Mouse (Mus musculus) CH12F3 (cell line): ENCODE data around the gene Phyh.

Experiments
- in situ Hi-C: fragments of 300-500 bp; cut with MboI; formaldehyde crosslinking; loops from 2 replicates; pipeline ENCODE4 v1.14.3; 2020; ENCODE audit warnings: low sequenced_read_pairs

The Phyh gene

GRCm38 (mm10) chr2:4918860-4919739 lies at the start of gene Phyh:
Phyh (plus strand) TSS chr2:4919019.
- in situ Hi-C loops: loop anchor here (10.0 kb wide), 1 partner anchor 76 kb away; no protein-coding TSS in a partner anchor

DNA sequence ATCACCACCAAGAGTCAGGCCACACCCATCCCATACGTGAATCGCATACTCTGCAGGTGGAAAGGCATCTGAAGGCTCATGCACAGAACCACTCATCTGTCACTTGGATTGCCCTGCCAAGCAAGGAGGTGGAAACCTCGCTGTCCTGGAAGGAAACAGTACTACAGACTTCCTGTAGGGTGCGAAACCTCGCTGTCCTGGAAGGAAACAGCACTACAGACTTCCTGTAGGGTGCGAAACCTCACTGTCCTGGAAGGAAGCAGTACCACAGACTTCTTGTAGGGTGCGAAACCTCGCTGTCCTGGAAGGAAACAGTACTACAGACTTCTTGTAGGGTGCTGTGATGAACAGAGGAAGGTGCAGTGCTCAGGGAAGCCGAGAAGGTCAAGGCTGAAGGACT lies 46.1 kb upstream of the Phyh start:
- in situ Hi-C loops: no loop called here

DNA sequence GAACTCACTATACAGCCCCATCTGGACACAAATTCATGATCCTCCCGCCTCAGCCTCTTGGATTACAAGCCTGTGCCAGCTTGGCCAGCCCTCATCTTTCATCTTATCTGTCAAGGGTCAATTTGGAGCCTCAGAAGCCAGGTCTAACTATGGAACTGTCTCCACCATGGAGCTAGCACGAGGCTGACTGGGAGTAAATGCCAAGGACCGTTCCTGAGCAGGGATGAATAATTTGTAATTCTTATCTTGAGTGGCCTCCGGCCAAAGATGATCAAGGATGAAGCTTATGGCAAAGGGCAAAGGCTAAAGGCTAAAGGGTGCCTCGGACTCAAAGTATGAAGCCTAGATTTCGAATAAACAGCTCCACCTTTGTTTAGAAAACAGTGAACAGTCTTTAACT lies 45.5 kb upstream of the Phyh start:
- in situ Hi-C loops: no loop called here

- in situ Hi-C loops: no loop called here
Measured at GRCm38 (mm10) chr2:4875090-4875489, 43.7 kb upstream of the Phyh start.

- in situ Hi-C loops: no loop called here
Measured at GRCm38 (mm10) chr2:4876131-4876530, 42.7 kb upstream of the Phyh start.

- in situ Hi-C loops: no loop called here
Measured at GRCm38 (mm10) chr2:4880737-4881349, 38.0 kb upstream of the Phyh start.

- in situ Hi-C loops: no loop called here
Measured at GRCm38 (mm10) chr2:4881350-4882248, 37.2 kb upstream of the Phyh start, which contains the start of gene Sephs1. Sephs1 (plus strand) TSS chr2:4881564.

- in situ Hi-C loops: no loop called here
Measured at GRCm38 (mm10) chr2:4882249-4882791, 36.5 kb upstream of the Phyh start.

DNA sequence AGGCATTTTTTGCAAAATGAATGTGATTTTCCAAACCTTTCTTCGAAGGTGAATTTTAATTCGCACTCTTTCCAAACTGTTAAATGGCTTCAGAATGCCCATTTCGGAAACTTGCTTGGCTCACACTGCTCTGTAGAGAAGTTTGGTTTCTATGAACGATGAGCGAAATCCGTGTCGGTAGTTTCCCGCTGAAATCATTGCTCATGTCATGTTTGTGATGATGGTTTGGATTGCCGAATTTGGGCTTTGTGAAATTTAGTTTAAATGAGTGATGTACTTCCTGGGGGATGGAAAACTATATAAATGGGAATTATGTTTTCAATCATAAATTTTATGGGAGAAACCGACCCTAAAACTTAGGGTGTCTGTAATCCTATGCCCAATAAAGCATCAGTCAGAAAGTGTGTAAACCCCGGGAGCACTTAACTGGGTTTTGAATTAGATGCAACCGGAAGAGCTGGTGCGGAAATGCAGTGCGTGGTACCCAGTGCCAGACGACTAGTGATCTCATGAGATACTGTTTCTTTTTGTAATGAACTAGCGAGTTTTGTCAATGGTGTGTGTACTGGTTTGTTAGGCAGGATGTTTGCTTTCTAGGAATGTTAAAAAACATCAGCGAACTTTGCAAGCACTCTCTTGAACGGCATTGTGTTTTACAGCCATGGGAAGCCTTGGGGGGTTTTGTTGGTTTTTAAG lies 35.7 kb upstream of the Phyh start:
- in situ Hi-C loops: no loop called here

DNA sequence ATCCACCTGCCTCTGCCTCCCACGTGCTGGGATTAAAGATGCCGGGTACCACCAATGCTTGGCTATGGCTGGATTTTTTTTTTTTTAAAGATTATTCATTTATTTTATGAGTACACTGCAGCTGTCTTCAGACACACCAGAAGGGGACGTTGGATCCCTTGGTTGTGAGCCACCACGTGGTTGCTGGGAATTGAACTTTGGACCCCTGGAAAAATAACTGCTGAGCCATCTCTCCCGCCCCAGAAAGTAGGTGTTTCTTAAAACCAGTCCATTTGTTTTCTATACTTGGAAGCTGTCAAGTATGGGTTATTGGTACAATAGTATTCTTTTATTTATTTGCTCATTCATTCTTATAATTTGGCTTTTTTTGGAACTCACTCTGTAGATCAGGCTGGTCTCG lies 31.9 kb upstream of the Phyh start:
- in situ Hi-C loops: no loop called here

DNA sequence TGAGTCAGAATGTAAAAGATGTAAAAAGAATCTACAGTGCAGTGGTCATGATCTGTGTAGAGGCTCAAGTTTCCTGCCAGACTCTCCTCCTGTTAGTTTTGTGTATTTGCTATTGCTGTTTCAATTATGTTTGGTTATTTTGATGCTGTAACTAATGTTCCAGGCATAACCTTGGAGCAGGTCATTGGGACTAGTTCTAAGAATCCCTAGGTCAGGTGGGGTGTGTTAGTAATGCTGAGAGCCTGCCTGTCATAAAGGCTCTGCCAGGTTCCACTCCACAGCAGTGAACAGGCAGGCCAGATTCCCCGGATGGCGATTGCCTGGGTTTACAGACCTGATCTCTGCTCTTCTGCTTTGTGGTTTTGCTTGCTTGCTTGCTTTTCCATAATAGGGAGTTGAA lies 23.2 kb upstream of the Phyh start:
- in situ Hi-C loops: no loop called here

DNA sequence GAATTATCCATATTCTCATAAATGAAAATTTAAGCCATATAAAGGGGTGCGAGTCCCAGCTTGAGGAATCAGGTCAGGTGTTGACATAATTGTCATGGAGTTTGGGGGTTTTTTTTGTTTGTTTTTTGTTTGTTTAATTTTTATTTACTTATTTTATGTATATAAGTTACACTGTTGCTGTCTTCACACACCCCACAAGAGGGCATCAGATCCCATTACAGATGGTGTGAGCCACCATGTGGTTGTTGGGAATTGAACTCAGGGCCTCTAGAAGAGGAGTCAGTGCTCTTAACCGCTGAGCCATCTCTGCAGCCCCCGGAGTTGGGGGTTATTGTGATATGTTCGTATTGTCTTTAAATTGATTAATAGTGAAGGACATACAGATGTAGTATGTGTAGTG lies 21.8 kb upstream of the Phyh start:
- in situ Hi-C loops: no loop called here

DNA sequence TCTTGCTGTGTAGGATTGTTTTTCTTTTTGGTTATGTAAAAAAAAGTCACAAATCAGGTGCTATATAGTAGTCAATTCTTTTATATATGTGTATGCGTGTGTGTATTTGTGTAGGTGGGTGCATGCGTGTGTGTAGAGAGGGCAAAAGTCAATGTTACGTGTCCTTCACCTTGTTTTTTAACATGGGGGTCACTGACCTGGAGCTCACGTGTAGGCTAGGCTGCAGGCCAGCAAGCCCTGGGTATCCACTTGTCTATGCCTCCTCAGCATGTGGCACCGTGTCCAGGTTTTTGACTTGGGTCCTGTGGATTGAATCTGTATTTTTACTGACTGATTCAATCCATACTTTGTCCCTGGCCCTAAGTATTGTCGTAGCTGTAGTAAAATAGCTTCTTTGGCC lies 18.2 kb upstream of the Phyh start:
- in situ Hi-C loops: no loop called here

DNA sequence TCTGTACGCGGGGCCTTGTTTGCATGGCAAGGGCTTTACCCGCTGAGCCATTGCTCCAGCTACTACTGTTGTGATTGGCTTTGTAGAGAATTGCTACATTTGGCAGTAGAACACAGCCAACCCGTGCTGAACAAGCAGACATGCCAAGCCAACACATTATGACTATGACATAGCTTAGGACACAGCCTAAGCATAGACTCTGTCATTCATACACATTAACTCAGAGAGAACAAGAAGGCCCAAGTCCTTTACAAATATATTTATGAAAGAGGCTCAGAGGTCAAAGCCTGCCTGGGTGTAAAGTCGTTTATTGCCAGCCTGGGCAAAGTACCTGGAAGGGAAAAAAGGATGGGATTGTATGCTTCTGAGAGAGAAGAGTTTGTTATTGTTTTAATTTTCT lies 16.5 kb upstream of the Phyh start:
- in situ Hi-C loops: no loop called here

GRCm38 (mm10) chr2:4907120-4907519 lies 11.7 kb upstream of the Phyh start:
- in situ Hi-C loops: no loop called here

- in situ Hi-C loops: no loop called here
Measured at GRCm38 (mm10) chr2:4907916-4908315, 10.9 kb upstream of the Phyh start.

GRCm38 (mm10) chr2:4908771-4909315 lies 10.0 kb upstream of the Phyh start:
- in situ Hi-C loops: no loop called here

- in situ Hi-C loops: loop anchor here (10.0 kb wide), 1 partner anchor 85 kb away; no protein-coding TSS in a partner anchor
Measured at GRCm38 (mm10) chr2:4909909-4910308, 8.9 kb upstream of the Phyh start.

- in situ Hi-C loops: loop anchor here (10.0 kb wide), 1 partner anchor 84 kb away; no protein-coding TSS in a partner anchor
Measured at GRCm38 (mm10) chr2:4910521-4910920, 8.3 kb upstream of the Phyh start.

DNA sequence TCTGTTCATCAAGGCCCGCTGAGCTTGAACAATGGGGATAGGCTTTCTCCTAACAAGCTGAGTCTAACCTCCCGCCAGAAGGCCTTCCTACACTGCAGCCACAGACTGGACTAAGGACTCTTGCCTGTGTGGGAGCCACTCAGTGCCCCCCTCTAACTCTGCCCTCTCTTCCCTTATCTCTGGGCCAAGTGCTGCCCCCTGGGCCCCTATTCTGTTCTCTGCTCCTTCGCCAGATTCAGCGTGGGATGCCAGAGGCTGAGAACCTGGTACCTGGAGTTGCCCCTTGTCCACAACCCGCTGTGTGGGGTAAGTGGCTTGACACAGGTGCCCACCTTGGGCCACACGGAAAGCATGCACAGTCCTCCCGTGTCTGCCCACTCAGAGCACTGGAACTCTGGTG lies 4.9 kb upstream of the Phyh start:
- in situ Hi-C loops: loop anchor here (10.0 kb wide), 1 partner anchor 81 kb away; no protein-coding TSS in a partner anchor
